Mouse (Mus musculus) cerebellum, adult 9-11 months (tissue): ENCODE results near the gene Angptl8.
"Not testable (repeated sequence)": the region's sequence is repeated elsewhere in the genome, so short reads cannot be mapped to it uniquely, and the experiment has no call there.

Experiments
- DNase-seq: peaks from one replicate; pipeline ENCODE4 v3.0.0; 2022

The Angptl8 gene

GRCm38 (mm10) chr9:21852128-21853091, 17.1 kb downstream of the Angptl8 start, which contains the start of gene Dock6:
Gene Dock6, minus strand, starts transcription at chr9:21852635.
- DNase-seq = peak; percentile 70

GRCm38 (mm10) chr9:21853961-21854360, 18.7 kb downstream of the Angptl8 start:
- DNase-seq = no peak

DNA sequence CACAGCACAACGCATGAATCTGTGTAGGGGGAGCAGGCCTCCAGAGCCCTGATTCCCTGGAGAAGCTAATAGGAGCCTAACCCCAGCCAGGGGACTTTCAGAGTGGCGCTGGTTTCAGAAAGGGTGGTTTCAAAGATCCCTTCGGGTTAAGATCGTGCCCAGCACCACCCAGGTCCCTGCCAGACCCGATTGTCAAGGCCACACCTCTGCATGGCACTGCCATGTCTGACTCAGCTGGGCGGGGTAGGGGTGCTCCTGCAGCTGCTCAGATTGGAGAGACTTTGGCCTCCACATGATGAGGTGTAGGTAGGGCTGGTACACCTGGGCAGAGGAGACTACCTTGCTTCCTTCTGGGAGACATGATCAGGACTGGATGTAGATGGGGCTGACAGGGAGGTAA, 19.6 kb downstream of the Angptl8 start:
- no peak for DNase-seq

DNA sequence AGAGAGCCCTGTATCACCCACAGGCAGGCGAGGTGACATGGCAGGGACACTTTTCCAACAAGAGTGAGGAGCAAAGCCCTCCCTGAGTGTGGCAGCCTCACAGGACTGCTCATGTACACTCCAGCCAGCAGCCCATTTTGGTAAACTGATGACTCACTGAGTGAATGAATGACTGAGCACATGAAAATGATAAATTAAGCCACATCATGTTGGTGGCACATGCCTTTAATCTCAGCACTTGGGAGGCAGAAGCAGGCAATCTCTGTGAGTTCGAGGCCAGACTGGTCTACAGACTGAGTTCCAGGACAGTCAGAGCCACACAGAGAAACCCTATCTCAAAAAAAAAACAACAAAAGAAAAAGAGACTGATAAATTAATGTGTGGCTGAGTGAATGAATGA, 22.2 kb downstream of the Angptl8 start:
- no peak for DNase-seq

DNA sequence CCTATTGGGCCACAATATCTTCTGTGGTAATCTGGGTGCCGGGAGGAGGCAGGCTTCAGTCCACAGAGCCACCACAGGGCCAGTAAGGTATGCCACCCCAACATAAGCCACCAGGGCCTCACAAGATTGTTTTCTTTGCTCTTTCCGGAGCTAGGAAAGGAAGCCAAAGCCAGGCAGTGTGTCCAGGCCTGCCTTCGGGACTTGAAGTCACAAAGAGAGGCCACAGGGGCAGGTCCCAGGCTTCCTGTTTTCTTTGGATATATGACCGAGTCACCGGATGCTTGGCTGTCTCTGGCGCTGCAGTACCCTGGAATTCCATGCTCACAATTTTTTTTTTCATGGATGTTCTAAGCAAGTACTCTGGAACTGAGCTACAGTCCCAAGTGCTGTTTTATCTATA, 22.8 kb downstream of the Angptl8 start:
- no peak for DNase-seq

DNA sequence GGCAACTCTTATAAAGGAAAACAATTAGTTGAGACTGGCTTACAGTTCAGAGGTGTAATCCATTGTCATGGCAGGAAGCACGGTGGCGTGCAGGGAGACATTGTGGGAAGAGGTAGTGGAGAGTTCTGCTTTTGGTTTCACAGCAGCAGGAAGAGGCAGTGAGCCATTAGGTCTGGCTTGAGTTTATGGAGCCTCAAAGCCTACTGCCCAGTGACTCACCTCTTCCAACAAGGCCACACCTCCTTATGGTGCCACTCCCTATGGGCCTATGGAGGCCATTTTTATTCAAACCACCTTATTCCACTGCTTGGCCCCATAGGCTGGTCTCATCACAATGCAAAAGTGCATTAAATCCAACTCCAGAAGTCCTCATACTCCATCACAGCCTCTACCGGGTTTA, 24.3 kb downstream of the Angptl8 start:
- no peak for DNase-seq

DNA sequence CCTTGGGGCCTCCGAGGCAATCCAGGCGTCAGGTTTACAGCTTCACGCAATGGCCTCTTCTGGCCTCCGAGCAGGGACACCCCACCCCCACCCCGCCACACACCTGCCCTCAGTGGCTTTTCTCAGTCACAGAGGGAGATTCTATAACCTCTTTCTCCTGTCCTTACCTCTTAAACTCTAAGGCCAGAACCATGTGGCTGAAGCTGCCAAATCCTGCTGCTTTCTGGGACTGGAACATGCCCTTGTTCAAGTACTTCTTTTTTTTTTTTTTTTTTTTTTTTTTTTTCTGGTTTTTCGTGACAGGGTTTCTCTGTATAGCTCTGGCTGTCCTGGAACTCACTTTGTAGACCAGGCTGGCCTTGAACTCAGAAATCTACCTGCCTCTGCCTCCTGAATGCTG, 25.0 kb downstream of the Angptl8 start:
- DNase-seq = not testable (repeated sequence)

- no peak for DNase-seq
Measured at GRCm38 (mm10) chr9:21862181-21862580, 26.9 kb downstream of the Angptl8 start.

DNA sequence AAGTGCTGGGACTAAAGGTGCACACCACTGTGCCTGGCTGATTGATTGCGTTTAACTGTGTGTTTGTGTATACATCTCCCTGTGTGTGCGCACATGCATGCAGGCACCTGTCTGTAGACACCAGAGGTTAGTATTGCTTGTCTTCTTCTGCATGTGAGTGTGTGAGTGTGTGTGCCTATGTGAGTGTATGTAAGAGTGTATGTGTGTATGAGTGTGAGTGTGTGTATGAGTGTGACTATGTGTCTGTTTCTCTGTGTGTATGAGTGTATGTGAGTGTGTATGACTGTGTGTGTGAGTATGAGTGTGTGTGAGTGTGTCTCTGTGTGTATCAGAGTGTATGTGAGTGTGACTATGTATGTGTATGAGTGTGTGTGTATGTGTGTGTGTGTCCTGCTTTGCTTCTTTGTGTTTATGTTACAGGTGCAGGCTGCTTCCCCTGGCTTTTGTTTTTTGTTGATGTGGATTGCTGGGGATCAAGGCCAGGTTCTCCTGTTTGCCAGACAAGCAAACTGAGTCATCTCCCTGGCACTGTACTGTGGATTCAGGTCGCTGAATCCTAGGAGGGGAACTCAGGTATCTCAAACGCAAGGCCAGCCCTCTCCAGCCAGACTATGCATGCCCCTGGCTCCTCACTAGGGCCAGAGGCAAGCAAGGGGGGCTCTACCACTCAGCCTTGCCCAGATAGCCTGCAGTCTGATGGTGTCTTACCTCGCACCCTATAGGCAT, 30.5 kb downstream of the Angptl8 start:
- no peak for DNase-seq

DNA sequence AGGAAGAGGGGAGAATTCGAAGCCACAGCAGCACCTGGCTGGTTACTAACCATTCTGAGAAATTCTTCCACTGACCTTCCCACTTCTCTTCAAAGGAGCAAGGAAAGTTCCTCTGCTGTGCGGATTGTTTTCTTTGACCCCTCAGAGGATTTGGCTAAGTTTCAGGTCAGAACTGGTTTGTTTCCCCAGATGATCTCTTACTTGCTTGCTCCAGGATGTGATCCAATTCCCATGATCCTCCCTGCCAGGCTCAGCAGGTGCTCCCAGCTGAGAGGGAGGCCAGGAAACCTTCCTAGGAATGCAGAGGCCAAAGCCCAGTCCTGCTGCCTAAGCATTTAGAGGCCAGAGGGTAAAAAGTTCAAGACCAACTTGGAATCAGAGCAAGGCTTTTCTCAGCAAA, 31.3 kb downstream of the Angptl8 start:
- DNase-seq = no peak

DNA sequence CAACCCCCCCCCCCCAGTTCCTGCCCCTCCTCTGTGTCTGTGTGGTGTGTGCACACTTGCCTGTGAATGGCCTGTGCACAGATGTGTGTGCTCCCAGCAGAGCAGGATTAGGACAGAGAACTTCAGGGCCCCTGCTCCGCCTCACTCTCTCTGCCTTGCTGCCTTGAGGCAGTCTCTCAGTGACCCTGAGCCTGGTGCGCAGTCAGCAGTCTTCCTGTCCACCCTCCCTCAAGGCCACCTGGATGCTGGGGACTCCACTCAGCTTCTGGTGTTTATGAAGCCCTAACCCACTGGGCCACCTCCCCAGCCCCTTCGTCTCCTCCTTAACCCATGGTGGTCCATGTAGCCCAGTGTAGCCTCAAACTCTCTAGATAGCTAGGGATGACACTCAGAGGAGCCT, 32.4 kb downstream of the Angptl8 start:
- no peak for DNase-seq

DNA sequence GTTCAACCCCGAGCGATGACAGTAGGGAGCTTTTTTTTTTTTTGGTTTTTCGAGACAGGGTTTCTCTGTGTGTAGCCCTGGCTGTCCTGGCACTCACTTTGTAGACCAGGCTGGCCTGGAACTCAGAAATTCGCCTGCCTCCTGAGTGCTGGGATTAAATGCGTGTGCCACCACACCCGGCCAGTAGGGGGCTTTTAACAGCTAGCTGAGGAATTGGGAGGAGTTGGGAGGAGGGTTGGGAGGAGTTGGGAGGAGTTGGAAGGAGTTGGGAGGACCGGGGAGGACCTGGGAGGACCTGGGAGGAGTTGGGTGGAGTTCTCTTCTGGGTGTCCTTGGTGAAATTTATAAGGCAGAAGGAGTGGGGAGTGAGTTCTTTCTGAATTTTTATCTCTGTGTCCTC, 34.0 kb downstream of the Angptl8 start:
- peak; percentile 43 for DNase-seq

- peak; percentile 53 for DNase-seq
Measured at GRCm38 (mm10) chr9:21870879-21871524, 35.7 kb downstream of the Angptl8 start.

- DNase-seq = no peak
Measured at GRCm38 (mm10) chr9:21872204-21872603, 36.9 kb downstream of the Angptl8 start.

GRCm38 (mm10) chr9:21876601-21877000, 41.3 kb downstream of the Angptl8 start:
- DNase-seq = no peak
